Mouse (Mus musculus): ENCODE measurements around the gene Cnp.
"Not testable (repeated sequence)": the region's sequence is repeated elsewhere in the genome, so short reads cannot be mapped to it uniquely, and the experiment has no call there.

Cnp gene

GRCm38 (mm10) chr11:100574708-100575483 lies at the start of gene Cnp:
Gene Cnp (plus strand): TSS chr11:100574904.
- ATAC-seq (ENCODE audit: insufficient number of reproducible peaks, low FRiP score, low TSS enrichment) = no peak

- no peak for ATAC-seq (ENCODE audit: insufficient number of reproducible peaks, low FRiP score, low TSS enrichment)
Measured at GRCm38 (mm10) chr11:100524987-100525630, 49.6 kb upstream of the Cnp start.

GRCm38 (mm10) chr11:100526052-100526816 lies 48.5 kb upstream of the Cnp start:
- ATAC-seq (ENCODE audit: insufficient number of reproducible peaks, low FRiP score, low TSS enrichment) = no peak

GRCm38 (mm10) chr11:100527066-100527457 lies 47.6 kb upstream of the Cnp start:
- peak; percentile 28; the same call in 1 of the 2 replicates for ATAC-seq (ENCODE audit: insufficient number of reproducible peaks, low FRiP score, low TSS enrichment)

GRCm38 (mm10) chr11:100527458-100528374 lies 47.0 kb upstream of the Cnp start, which contains the start of gene Acly:
Gene Acly (minus strand): TSS chr11:100528000.
- peak; percentile 97 for ATAC-seq (ENCODE audit: insufficient number of reproducible peaks, low FRiP score, low TSS enrichment)

GRCm38 (mm10) chr11:100528375-100529165 lies 46.1 kb upstream of the Cnp start:
- no peak for ATAC-seq (ENCODE audit: insufficient number of reproducible peaks, low FRiP score, low TSS enrichment)

GRCm38 (mm10) chr11:100533871-100534270 lies 40.8 kb upstream of the Cnp start:
- no peak for ATAC-seq (ENCODE audit: insufficient number of reproducible peaks, low FRiP score, low TSS enrichment)

- ATAC-seq (ENCODE audit: insufficient number of reproducible peaks, low FRiP score, low TSS enrichment) = not testable (repeated sequence)
Measured at GRCm38 (mm10) chr11:100534411-100534810, 40.3 kb upstream of the Cnp start.

GRCm38 (mm10) chr11:100534821-100535220 lies 39.9 kb upstream of the Cnp start:
- not testable (repeated sequence) for ATAC-seq (ENCODE audit: insufficient number of reproducible peaks, low FRiP score, low TSS enrichment)

GRCm38 (mm10) chr11:100535996-100536395 lies 38.7 kb upstream of the Cnp start:
- ATAC-seq (ENCODE audit: insufficient number of reproducible peaks, low FRiP score, low TSS enrichment) = no peak

GRCm38 (mm10) chr11:100536466-100536865 lies 38.2 kb upstream of the Cnp start:
- no peak for ATAC-seq (ENCODE audit: insufficient number of reproducible peaks, low FRiP score, low TSS enrichment)

GRCm38 (mm10) chr11:100540966-100541365 lies 33.7 kb upstream of the Cnp start:
- ATAC-seq (ENCODE audit: insufficient number of reproducible peaks, low FRiP score, low TSS enrichment) = no peak

GRCm38 (mm10) chr11:100541577-100541976 lies 33.1 kb upstream of the Cnp start:
- ATAC-seq (ENCODE audit: insufficient number of reproducible peaks, low FRiP score, low TSS enrichment) = no peak

GRCm38 (mm10) chr11:100544832-100545745 lies 29.6 kb upstream of the Cnp start, which contains the start of gene Ttc25:
Gene Ttc25 (plus strand): TSS chr11:100545607.
- no peak; the same call in 1 of the 2 replicates for ATAC-seq (ENCODE audit: insufficient number of reproducible peaks, low FRiP score, low TSS enrichment)

- no peak for ATAC-seq (ENCODE audit: insufficient number of reproducible peaks, low FRiP score, low TSS enrichment)
Measured at GRCm38 (mm10) chr11:100545746-100546085, 29.0 kb upstream of the Cnp start.

GRCm38 (mm10) chr11:100546955-100547354 lies 27.7 kb upstream of the Cnp start:
- no peak for ATAC-seq (ENCODE audit: insufficient number of reproducible peaks, low FRiP score, low TSS enrichment)

- no peak for ATAC-seq (ENCODE audit: insufficient number of reproducible peaks, low FRiP score, low TSS enrichment)
Measured at GRCm38 (mm10) chr11:100548141-100548540, 26.6 kb upstream of the Cnp start.

GRCm38 (mm10) chr11:100549466-100549865 lies 25.2 kb upstream of the Cnp start:
- no peak for ATAC-seq (ENCODE audit: insufficient number of reproducible peaks, low FRiP score, low TSS enrichment)

Measured in cerebellum, adult (tissue).